Mouse (Mus musculus): ENCODE data around the gene Krtap28-10. TPM values are rescaled to one million over a fixed set of nuclear protein-coding genes. Genes with fewer than 3 reads are reported as not detected.

Krtap28-10 gene
- polyA plus RNA-seq, 1 experiment from 2014 or later = not detected

GRCm38 (mm10) chr1:83039080-83039479, 3.2 kb downstream of the Krtap28-10 start:
- Histone ChIP-seq H3K9ac (ENCODE audit: low read depth, low read length) (no peak overlapping the region), H3K9me3 (replicated peaks; ENCODE audit: low read length) (no peaks in the 10 kb centered on the region), H3K4me2 (ENCODE audit: low read length) (no peak overlapping the region), H3K4me1 (replicated peaks; ENCODE audit: insufficient read depth, low read length) (0 out of 2 replicates have a peak, but pooled peaks cover 4% of the 10 kb centered on the region), H3K27me3 (ENCODE audit: insufficient read depth, low read length) (no peaks in the 10 kb centered on the region), H3K36me3 (ENCODE audit: insufficient read depth, low read length) (no peaks in the 10 kb centered on the region), H3K4me3 (replicated peaks; ENCODE audit: low read depth, low read length) (no peak overlapping the region), H3K27ac (no peak overlapping the region)
- WGBS = 81% methylated on average over 4 of the region's 4 CpGs
- DNase-seq (ENCODE audit: low spot score) (no peak), ATAC-seq (replicated peaks; ENCODE audit: low FRiP score, low read depth) (no peak)
- TF ChIP-seq CTCF (IDR thresholded peaks at IDR 0.05; ENCODE audit: low read depth) = no peak

- ATAC-seq (replicated peaks; ENCODE audit: low FRiP score, low read depth) (peak; percentile 90), DNase-seq (ENCODE audit: low spot score) (peak; percentile 76)
- no peak within 1 kb of the TSS for H3K27ac ChIP-seq
- no peaks in the 10 kb centered on the region for H3K27me3 ChIP-seq (ENCODE audit: insufficient read depth, low read length)
- H3K4me1 ChIP-seq (replicated peaks; ENCODE audit: insufficient read depth, low read length) = 0 out of 2 replicates have a peak, but pooled peaks cover 4% of the 10 kb centered on the region
- H3K4me2 ChIP-seq (ENCODE audit: low read length) = peak within 1 kb of the TSS; percentile 66
- H3K9ac ChIP-seq (ENCODE audit: low read depth, low read length) = peak within 1 kb of the TSS; percentile 40
- no peak for TF ChIP-seq CTCF (IDR thresholded peaks at IDR 0.05; ENCODE audit: low read depth)
- H3K9me3 ChIP-seq (replicated peaks; ENCODE audit: low read length) = no peaks in the 10 kb centered on the region
- H3K4me3 ChIP-seq (replicated peaks; ENCODE audit: low read depth, low read length) = peak within 1 kb of the TSS; percentile 47
- under 1% methylated on average over 25 of the region's 25 CpGs for WGBS
- no peaks in the 10 kb centered on the region for H3K36me3 ChIP-seq (ENCODE audit: insufficient read depth, low read length)
These were observed 4.1 kb downstream of the Krtap28-10 start, which contains the start of gene Slc19a3 for GRCm38 (mm10) chr1:83038109-83038672. TSS of gene Slc19a3 (minus strand) at chr1:83038448.

DNA sequence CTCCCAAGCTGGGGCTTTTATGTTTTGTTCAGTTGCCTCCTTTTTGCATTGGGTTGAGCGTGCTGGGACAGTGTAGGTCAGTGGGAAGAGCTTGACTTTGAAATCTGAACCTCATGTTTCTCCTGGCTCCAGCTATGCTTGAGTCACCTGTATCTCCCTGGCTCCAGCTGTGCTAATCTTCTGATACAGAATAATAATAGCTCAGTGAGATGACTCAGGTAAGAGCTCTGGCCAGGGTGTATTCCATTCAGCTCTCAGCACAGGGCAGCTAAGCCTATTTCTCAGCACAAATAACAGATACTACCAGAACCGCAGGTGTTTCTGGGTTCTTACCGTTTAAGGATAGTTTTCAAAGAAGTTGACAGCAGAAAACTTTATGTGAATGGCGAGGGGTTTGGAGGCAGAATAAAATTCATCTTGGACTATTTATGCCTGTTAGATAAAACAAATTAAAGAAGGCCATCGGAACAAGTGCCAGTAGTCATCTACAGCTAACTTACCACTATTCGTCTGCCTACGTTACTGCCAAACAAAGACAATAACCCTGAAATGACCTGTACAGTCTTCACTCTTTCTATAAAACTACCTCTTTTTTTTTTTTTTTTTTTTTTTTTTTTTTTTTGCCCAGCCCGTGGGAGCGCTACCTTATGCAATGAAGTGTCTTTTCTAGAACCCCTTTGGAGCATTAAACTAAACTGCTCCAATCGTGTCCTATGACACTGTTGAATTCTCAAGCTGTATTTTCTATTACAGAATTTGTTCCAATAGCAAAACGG, 5.2 kb downstream of the Krtap28-10 start:
- no peak overlapping the region for H3K27ac ChIP-seq
- H3K36me3 ChIP-seq (ENCODE audit: insufficient read depth, low read length) = no peaks in the 10 kb centered on the region
- ATAC-seq (replicated peaks; ENCODE audit: low FRiP score, low read depth) (no peak), DNase-seq (ENCODE audit: low spot score) (no peak)
- 0 out of 2 replicates have a peak, but pooled peaks cover 4% of the 10 kb centered on the region for H3K4me1 ChIP-seq (replicated peaks; ENCODE audit: insufficient read depth, low read length)
- no peaks in the 10 kb centered on the region for H3K27me3 ChIP-seq (ENCODE audit: insufficient read depth, low read length)
- 79% methylated on average over 11 of the region's 11 CpGs for WGBS
- H3K4me2 ChIP-seq (ENCODE audit: low read length) = peak overlapping the region; percentile 66; the same call in 1 of the 2 replicates
- H3K4me3 ChIP-seq (replicated peaks; ENCODE audit: low read depth, low read length) = no peak overlapping the region
- no peaks in the 10 kb centered on the region for H3K9me3 ChIP-seq (replicated peaks; ENCODE audit: low read length)
- H3K9ac ChIP-seq (ENCODE audit: low read depth, low read length) = no peak overlapping the region
- no peak for TF ChIP-seq CTCF (IDR thresholded peaks at IDR 0.05; ENCODE audit: low read depth)

- Histone ChIP-seq H3K4me2 (ENCODE audit: low read length) (no peak overlapping the region), H3K4me3 (replicated peaks; ENCODE audit: low read depth, low read length) (no peak overlapping the region), H3K9me3 (replicated peaks; ENCODE audit: low read length) (no peaks in the 10 kb centered on the region), H3K36me3 (ENCODE audit: insufficient read depth, low read length) (no peaks in the 10 kb centered on the region), H3K27ac (no peak overlapping the region), H3K27me3 (ENCODE audit: insufficient read depth, low read length) (no peaks in the 10 kb centered on the region), H3K4me1 (replicated peaks; ENCODE audit: insufficient read depth, low read length) (0 out of 2 replicates have a peak, but pooled peaks cover 4% of the 10 kb centered on the region), H3K9ac (ENCODE audit: low read depth, low read length) (no peak overlapping the region)
- no peak for ATAC-seq (replicated peaks; ENCODE audit: low FRiP score, low read depth)
- DNase-seq (ENCODE audit: low spot score) = no peak
- 32% methylated on average over 5 of the region's 5 CpGs for WGBS
- TF ChIP-seq CTCF (IDR thresholded peaks at IDR 0.05; ENCODE audit: low read depth) = no peak
These were observed 7.8 kb downstream of the Krtap28-10 start for GRCm38 (mm10) chr1:83034509-83034908.

- ATAC-seq (replicated peaks; ENCODE audit: low FRiP score, low read depth) = no peak
- no peak overlapping the region for H3K9ac ChIP-seq (ENCODE audit: low read depth, low read length)
- TF ChIP-seq CTCF (IDR thresholded peaks at IDR 0.05; ENCODE audit: low read depth) = no peak
- H3K27me3 ChIP-seq (ENCODE audit: insufficient read depth, low read length) = no peaks in the 10 kb centered on the region
- H3K4me1 ChIP-seq (replicated peaks; ENCODE audit: insufficient read depth, low read length) = 0 out of 2 replicates have a peak, but pooled peaks cover under 1% of the 10 kb centered on the region
- WGBS = 87% methylated on average over 6 of the region's 6 CpGs
- no peak overlapping the region for H3K27ac ChIP-seq
- no peaks in the 10 kb centered on the region for H3K9me3 ChIP-seq (replicated peaks; ENCODE audit: low read length)
- H3K36me3 ChIP-seq (ENCODE audit: insufficient read depth, low read length) = no peaks in the 10 kb centered on the region
- no peak for DNase-seq (ENCODE audit: low spot score)
- no peak overlapping the region for H3K4me3 ChIP-seq (replicated peaks; ENCODE audit: low read depth, low read length)
- H3K4me2 ChIP-seq (ENCODE audit: low read length) = no peak overlapping the region
These were observed 9.8 kb downstream of the Krtap28-10 start for GRCm38 (mm10) chr1:83032508-83032907.

DNA sequence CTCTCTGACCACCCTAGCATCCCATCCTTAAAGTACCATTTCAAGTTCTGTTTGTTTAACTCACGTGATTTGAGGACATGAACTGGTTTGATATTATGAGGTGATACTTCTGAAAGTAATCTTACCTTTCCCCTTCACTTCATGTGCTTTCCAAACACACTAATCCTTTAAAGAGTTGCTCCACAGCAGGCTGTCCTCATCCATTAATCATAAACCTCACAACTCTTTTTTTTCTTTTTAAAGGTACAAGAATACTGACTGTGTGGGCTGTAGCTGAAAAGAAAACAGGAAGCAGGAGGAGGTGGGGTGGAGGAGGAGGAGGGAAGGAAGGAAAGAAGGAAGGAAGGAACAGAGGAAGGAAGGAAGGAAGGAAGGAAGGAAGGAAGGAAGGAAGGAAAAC, 10.3 kb downstream of the Krtap28-10 start:
- no peak for TF ChIP-seq CTCF (IDR thresholded peaks at IDR 0.05; ENCODE audit: low read depth)
- H3K27ac ChIP-seq = no peak overlapping the region
- H3K4me1 ChIP-seq (replicated peaks; ENCODE audit: insufficient read depth, low read length) = no peaks in the 10 kb centered on the region
- no peak for DNase-seq (ENCODE audit: low spot score)
- no peaks in the 10 kb centered on the region for H3K27me3 ChIP-seq (ENCODE audit: insufficient read depth, low read length)
- H3K4me2 ChIP-seq (ENCODE audit: low read length) = no peak overlapping the region
- ATAC-seq (replicated peaks; ENCODE audit: low FRiP score, low read depth) = no peak
- H3K9me3 ChIP-seq (replicated peaks; ENCODE audit: low read length) = no peaks in the 10 kb centered on the region
- 50% methylated on average over 1 of the region's 1 CpGs for WGBS
- no peak overlapping the region for H3K9ac ChIP-seq (ENCODE audit: low read depth, low read length)
- no peaks in the 10 kb centered on the region for H3K36me3 ChIP-seq (ENCODE audit: insufficient read depth, low read length)
- no peak overlapping the region for H3K4me3 ChIP-seq (replicated peaks; ENCODE audit: low read depth, low read length)
